Mouse (Mus musculus) liver, adult 2 months (tissue): ENCODE data around the gene Olfr70. TPM values are rescaled to one million over a fixed set of nuclear protein-coding genes. Genes with fewer than 3 reads are reported as not detected.

Experiments
- DNase-seq: peaks from one replicate; pipeline ENCODE4 v3.0.0-alpha.2; 2011; ENCODE audit warnings: low read depth, low spot score; ENCODE audit errors: extremely low read depth
- H3K27ac ChIP-seq: fragments of 200-500 bp; replicated peaks from 2 replicates; pipeline ENCODE4 v1.5.1; 2012; ENCODE audit warnings: low read depth, mild to moderate bottlenecking, control low read depth, inconsistent platforms, low read length; ENCODE audit not compliant: insufficient read depth
- H3K27me3 ChIP-seq: fragments of 200-500 bp; 2 replicates; pipeline ENCODE4 v1.6.1; 2012; ENCODE audit warnings: mild to moderate bottlenecking, moderate library complexity, low read length, inconsistent platforms; ENCODE audit not compliant: control insufficient read depth, insufficient read depth
- H3K36me3 ChIP-seq: fragments of 200-500 bp; 2 replicates; pipeline ENCODE4 v1.6.1; 2012; ENCODE audit warnings: low read length, inconsistent platforms; ENCODE audit not compliant: control insufficient read depth, insufficient read depth
- H3K4me1 ChIP-seq: fragments of 200-500 bp; 2 replicates; pipeline ENCODE4 v1.6.1; 2011; ENCODE audit warnings: low read length; ENCODE audit not compliant: control insufficient read depth, insufficient read depth
- H3K4me3 ChIP-seq: fragments of 200-500 bp; 2 replicates; pipeline ENCODE4 v1.5.1; 2011; ENCODE audit warnings: low read depth, mild to moderate bottlenecking, control low read depth, low read length, moderate library complexity; ENCODE audit not compliant: insufficient read depth
- H3K79me2 ChIP-seq: fragments of 200-500 bp; 2 replicates; pipeline ENCODE4 v1.6.1; 2012; ENCODE audit warnings: inconsistent platforms, mild to moderate bottlenecking, low read length, moderate library complexity; ENCODE audit not compliant: control insufficient read depth, insufficient read depth
- H3K9ac ChIP-seq: fragments of 200-500 bp; 2 replicates; pipeline ENCODE4 v1.6.1; 2012; ENCODE audit warnings: low read depth, mild to moderate bottlenecking, control low read depth, inconsistent platforms, low read length
- CTCF ChIP-seq: fragments of 200-500 bp; IDR thresholded peaks from 2 replicates; pipeline ENCODE4 v1.5.1; 2011; ENCODE audit warnings: low read depth, low read length, control low read depth
- POLR2A ChIP-seq: fragments of 200-500 bp; IDR thresholded peaks from 2 replicates; pipeline ENCODE4 v1.6.1; 2011; ENCODE audit warnings: low read length, control low read depth; ENCODE audit not compliant: insufficient read depth; ENCODE audit errors: extremely low read depth
- WGBS: fragments of 180-500 bp; shearing (Covaris S2); methylation state at CpG from one replicate; pipeline ENCODE4 v1.1.7; 2018; 5-methylcytosine and 5-hydroxymethylcytosine counted together
- polyA plus RNA-seq: library from polyadenylated mRNA; depleted of rRNA; stranded (reverse); fragments of >200 nt; gene quantifications from 2 replicates; pipeline ENCODE4 v1.2.3, GENCODE M21; 2012
- total RNA-seq: library from RNA; depleted of rRNA; stranded (reverse); fragments of >200 nt; gene quantifications from 2 replicates; pipeline ENCODE4 v1.2.3, GENCODE M21; 2014

Gene Olfr70
- total and polyA plus RNA-seq, 2 experiments = not detected

GRCm38 (mm10) chr4:43690021-43690420 lies 10.6 kb downstream of the Olfr70 start:
- Histone ChIP-seq H3K27me3 (no peaks in the 10 kb centered on the region), H3K36me3 (no peaks in the 10 kb centered on the region), H3K4me1 (no peaks in the 10 kb centered on the region), H3K79me2 (no peaks in the 10 kb centered on the region), H3K4me3 (no peak overlapping the region), H3K9ac (no peak overlapping the region), H3K27ac (no peak overlapping the region)
- no peak for DNase-seq
- 94% methylated on average over 17 of the region's 17 CpGs for WGBS
- no peak for TF ChIP-seq POLR2A
- TF ChIP-seq CTCF = no peak

DNA sequence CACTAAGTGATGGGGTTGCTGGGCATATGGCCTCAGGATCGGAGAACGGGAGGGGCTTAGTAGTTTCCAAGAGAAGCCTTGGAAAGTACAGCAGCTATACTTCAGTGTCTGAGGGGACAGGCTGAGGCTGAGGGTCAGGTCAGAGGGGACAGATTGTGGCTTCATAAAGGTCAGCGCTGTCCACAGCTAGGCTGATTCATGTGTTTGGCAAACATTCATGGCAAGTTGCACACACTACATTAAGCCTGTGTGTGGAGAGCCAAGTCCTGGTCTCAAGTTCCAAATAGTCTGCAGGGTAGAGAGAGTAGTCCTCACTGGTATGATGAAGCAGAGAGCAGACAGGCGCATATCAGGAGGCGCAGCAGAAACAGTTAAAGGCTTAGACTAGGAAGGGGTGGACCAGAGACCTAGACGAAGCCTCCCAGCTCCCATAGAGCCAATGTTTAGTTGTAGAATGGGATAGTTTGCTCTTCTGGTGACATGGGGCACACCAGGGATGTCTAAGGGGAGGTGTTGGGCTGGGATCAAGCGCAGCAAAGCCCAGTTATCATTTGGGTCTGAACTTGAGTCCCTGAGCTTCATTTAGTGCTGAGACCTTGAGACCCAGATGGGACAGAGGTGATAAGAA lies 21.1 kb downstream of the Olfr70 start:
- Histone ChIP-seq H3K27me3 (no peaks in the 10 kb centered on the region), H3K9ac (no peak overlapping the region), H3K4me1 (no peaks in the 10 kb centered on the region), H3K27ac (no peak overlapping the region), H3K79me2 (no peaks in the 10 kb centered on the region), H3K36me3 (no peaks in the 10 kb centered on the region), H3K4me3 (no peak overlapping the region)
- TF ChIP-seq CTCF (no peak), POLR2A (no peak)
- 85% methylated on average over 7 of the region's 7 CpGs for WGBS
- no peak for DNase-seq

DNA sequence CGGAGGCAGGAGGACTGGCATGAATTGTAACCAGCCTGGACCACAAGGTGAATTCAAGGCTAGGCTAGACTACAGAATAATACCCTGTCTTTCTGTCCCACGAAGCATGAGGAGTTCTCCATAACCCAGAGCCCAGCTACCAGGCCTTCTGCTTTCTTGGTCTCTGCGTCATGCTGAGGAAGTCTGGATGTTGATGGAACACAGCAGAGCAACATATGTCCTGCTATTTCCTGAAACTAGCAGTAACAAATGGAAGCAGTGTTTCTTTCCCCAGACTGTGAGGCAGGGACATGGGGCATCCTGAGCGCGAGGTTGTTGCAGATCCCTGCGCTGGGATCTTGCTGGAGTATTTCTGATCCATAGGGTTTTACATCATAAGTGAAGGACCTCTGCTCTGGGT lies 22.1 kb downstream of the Olfr70 start:
- H3K36me3 ChIP-seq = no peaks in the 10 kb centered on the region
- H3K4me1 ChIP-seq = no peaks in the 10 kb centered on the region
- DNase-seq = no peak
- no peaks in the 10 kb centered on the region for H3K79me2 ChIP-seq
- H3K27me3 ChIP-seq = no peaks in the 10 kb centered on the region
- 93% methylated on average over 6 of the region's 6 CpGs for WGBS
- TF ChIP-seq POLR2A (no peak), CTCF (no peak)
- no peak overlapping the region for H3K9ac ChIP-seq
- H3K27ac ChIP-seq = no peak overlapping the region
- H3K4me3 ChIP-seq = no peak overlapping the region

DNA sequence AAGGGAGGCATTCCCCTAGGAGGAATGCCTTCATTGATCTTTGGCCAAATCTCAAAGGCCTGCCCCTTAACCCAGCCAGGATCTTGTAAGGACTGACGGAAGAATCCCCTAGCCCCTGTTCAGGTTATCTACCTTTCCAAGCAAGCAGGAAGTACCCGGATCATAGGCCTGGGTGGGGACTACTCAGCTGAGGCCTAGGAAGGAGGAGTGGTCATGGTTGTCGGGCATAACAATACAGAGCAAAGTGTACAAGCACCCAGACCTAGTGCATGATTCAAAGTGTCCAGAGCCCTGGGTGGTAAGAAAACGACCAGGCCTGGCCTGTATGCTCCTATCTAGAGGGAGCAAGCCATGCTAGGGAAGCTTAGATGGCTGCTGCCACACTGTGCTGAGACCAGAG lies 25.0 kb downstream of the Olfr70 start:
- TF ChIP-seq POLR2A = no peak
- TF ChIP-seq CTCF = no peak
- Histone ChIP-seq H3K4me3 (no peak overlapping the region), H3K79me2 (no peaks in the 10 kb centered on the region), H3K4me1 (no peaks in the 10 kb centered on the region), H3K9ac (no peak overlapping the region), H3K36me3 (no peaks in the 10 kb centered on the region), H3K27me3 (no peaks in the 10 kb centered on the region), H3K27ac (no peak overlapping the region)
- 90% methylated on average over 4 of the region's 4 CpGs for WGBS
- no peak for DNase-seq

DNA sequence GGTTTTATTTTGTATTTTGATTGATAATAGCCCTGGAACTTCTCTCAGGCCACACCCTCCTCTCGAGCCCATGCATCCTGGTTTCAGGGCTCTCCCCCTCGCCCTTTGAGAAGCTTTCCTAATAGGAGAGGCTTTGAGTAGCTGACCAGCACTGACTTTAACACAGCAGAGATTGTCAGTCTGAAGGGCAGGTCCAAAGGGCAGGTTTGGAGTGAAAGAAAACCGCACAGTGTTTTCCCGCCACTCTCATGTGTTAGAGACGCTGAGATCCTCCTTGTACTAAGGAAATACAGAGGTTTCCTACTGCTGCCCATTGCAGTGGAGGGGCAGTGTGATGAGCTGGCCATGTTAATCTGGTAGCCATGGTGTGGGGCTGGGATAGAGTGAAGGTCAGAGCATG lies 25.6 kb downstream of the Olfr70 start:
- Histone ChIP-seq H3K4me3 (no peak overlapping the region), H3K27me3 (no peaks in the 10 kb centered on the region), H3K4me1 (no peaks in the 10 kb centered on the region), H3K79me2 (no peaks in the 10 kb centered on the region), H3K36me3 (no peaks in the 10 kb centered on the region), H3K27ac (no peak overlapping the region), H3K9ac (no peak overlapping the region)
- no peak for TF ChIP-seq POLR2A
- TF ChIP-seq CTCF = no peak
- 42% methylated on average over 5 of the region's 5 CpGs for WGBS
- no peak for DNase-seq

DNA sequence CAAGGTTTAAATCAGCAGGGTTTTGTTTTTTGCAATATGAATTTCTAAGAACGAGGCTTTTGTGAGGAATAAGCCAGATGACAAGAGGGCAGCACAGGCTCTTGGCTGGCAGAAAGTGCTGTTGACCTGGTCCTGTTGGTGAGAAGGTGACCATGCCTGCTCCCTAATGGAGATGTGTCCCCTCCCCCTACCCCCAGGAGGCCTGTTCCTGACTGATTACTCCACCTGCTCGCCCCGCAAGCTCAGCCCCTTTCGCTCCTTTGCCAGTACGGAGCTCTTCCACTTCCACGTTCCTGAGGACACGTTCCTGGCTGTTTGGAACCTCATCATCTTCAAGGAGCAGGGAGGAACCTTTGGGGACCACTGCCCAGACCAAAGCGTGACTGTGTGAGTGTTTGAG lies 26.9 kb downstream of the Olfr70 start:
- DNase-seq = no peak
- Histone ChIP-seq H3K27me3 (no peaks in the 10 kb centered on the region), H3K36me3 (no peaks in the 10 kb centered on the region), H3K4me1 (peaks cover 6% of the 10 kb centered on the region; the same call in 1 of the 2 replicates), H3K79me2 (no peaks in the 10 kb centered on the region), H3K4me3 (no peak overlapping the region), H3K9ac (no peak overlapping the region), H3K27ac (no peak overlapping the region)
- TF ChIP-seq POLR2A (no peak), CTCF (no peak)
- whole genome bisulfite sequencing = 90% methylated on average over 8 of the region's 8 CpGs
